Mouse (Mus musculus): ENCODE measurements around the gene Cdk2ap2.
"Not testable (repeated sequence)": the region's sequence is repeated elsewhere in the genome, so short reads cannot be mapped to it uniquely, and the experiment has no call there.

The Cdk2ap2 gene

GRCm38 (mm10) chr19:4096642-4097440 is at the start of gene Cdk2ap2:
Cdk2ap2 (plus strand) TSS chr19:4097182.
- in situ Hi-C loops (cut with MboI, MseI): no loop called here

DNA sequence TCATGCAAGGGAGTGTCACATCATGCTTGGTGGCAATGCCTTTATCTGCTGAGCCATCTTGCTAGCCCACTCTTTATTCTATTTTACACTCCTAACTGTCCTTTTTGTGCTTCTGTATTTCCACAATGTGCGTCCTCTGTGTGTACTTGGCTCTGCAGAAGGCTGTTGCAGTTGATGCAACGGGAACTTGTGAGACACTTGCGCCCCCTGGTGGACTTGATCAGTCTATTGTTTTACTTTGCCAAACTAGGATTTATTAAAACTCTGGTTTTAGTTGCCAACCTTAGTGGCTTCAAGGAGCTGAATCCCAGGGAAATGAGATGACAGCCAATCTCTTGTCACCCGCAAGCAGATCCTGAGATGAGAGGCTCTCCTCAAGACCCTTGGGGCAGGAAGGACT is 49.1 kb upstream of the Cdk2ap2 start:
- in situ Hi-C loops (cut with MboI, MseI): no loop called here

GRCm38 (mm10) chr19:4049069-4049468 is 47.9 kb upstream of the Cdk2ap2 start:
- in situ Hi-C loops (cut with MboI, MseI): not testable (repeated sequence)

DNA sequence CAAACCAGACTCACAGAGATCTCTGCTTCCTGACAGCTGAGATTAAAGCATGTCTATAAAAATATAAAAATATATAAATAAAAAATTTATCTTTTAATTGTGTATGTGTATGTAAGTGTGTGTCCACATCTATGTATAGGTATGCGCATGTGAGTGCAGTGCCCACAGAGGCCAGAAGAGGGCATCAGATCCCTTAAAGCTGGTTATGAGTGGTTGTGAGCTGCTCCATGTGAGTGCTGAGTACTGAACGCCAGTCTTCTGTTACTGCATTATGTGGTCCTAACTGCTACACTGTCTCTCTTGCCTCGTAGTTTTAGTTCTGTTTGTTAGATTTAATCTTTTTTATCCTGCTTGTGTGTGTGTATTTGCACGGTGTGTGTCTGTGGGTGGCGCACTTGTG is 46.0 kb upstream of the Cdk2ap2 start:
- in situ Hi-C loops (cut with MboI, MseI): no loop called here

DNA sequence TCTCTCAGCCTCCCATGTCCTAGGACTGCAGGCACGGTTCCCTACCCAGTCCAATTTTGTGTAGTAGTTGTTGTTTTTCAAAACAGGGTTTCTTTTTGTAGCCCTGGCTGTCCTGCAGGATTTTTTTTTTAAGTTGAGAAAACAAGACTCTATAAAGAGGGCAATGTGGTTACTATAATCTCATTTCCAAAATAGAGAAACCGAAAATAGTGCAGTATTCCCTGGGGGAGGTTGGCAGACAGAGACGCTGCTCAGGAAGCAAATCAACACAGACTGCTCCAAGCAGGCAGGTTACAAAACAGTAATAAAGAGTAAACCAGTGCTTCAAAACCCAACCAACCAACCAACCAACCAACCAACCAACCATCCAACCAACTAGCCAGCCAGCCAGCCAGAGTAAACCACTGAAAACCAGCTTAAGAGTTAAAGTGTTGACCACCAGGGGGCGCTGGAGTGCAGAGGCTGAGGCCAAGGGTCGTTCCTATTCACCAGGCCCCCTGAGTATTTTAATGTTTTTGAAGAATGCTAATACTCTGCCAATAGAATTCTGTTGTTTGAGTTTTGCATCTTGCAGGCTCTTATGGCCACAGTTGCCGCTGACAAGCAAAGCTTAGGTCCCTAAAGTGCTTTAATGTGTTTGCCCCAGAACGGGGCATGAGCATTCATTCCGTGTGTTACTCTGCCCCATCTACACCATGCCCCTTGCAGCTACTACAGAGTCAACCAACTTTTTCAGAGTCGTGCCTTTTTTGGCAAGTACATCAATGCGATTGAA is 45.1 kb upstream of the Cdk2ap2 start:
- in situ Hi-C loops (cut with MboI, MseI): no loop called here

GRCm38 (mm10) chr19:4052516-4053030 is 44.4 kb upstream of the Cdk2ap2 start:
- in situ Hi-C loops (cut with MboI, MseI): no loop called here

DNA sequence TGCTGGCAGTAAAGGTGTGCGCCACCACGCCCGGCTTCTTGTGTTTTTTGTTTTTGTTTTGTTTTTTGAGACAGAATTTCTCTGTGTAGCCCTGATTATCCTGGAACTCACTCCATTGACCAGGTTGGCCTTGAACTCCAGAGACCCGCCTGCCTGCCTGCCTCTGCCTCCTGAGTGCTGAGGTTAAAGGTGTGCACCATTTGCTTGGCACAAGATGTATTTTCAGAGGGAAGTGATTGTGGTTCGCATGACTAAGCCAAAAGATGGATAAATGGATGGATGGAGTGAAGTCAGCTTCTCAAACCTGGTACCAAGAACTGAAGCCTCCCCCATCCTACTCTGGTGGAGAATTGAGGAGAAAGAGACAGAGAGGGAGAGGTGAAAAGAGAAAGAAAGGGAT is 42.4 kb upstream of the Cdk2ap2 start:
- in situ Hi-C loops (cut with MboI, MseI): loop anchor here (5.0 kb wide), 1 partner anchor 38 kb away; no protein-coding TSS in a partner anchor

- in situ Hi-C loops (cut with MboI, MseI): loop anchor here (5.0 kb wide), 1 partner anchor 37 kb away; no protein-coding TSS in a partner anchor
These were observed 41.6 kb upstream of the Cdk2ap2 start for GRCm38 (mm10) chr19:4055216-4055946.

GRCm38 (mm10) chr19:4055947-4056693 is 40.9 kb upstream of the Cdk2ap2 start:
- in situ Hi-C loops (cut with MboI, MseI): loop anchor here (5.0 kb wide), 1 partner anchor 36 kb away; no protein-coding TSS in a partner anchor

- in situ Hi-C loops (cut with MboI, MseI): loop anchor here (5.0 kb wide), 1 partner anchor 36 kb away; no protein-coding TSS in a partner anchor
These were observed 40.3 kb upstream of the Cdk2ap2 start for GRCm38 (mm10) chr19:4056727-4057126.

DNA sequence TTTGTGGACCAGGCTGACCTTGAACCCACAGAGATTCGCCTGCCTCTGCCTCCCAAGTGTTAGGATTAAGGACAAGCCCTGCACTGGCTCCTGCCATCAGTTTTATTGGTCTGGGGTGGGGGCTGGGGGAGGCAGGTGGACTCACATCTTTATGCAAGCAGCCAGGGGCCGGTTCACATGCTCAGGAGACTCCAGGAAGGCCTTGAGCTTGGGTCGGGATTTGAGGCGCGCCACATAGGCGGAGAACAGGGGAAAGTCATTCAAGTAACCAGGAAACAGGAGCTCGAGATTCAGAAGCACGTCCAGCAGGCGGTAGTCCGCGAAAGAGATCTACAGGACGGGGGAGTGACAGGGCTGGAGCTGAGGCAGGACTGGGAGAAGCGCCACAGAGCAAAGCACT is 39.6 kb upstream of the Cdk2ap2 start:
- in situ Hi-C loops (cut with MboI, MseI): loop anchor here (5.0 kb wide), 1 partner anchor 35 kb away; no protein-coding TSS in a partner anchor

- in situ Hi-C loops (cut with MboI, MseI): loop anchor here (5.0 kb wide), 1 partner anchor 34 kb away; no protein-coding TSS in a partner anchor
These were observed 39.0 kb upstream of the Cdk2ap2 start for GRCm38 (mm10) chr19:4057962-4058361.

DNA sequence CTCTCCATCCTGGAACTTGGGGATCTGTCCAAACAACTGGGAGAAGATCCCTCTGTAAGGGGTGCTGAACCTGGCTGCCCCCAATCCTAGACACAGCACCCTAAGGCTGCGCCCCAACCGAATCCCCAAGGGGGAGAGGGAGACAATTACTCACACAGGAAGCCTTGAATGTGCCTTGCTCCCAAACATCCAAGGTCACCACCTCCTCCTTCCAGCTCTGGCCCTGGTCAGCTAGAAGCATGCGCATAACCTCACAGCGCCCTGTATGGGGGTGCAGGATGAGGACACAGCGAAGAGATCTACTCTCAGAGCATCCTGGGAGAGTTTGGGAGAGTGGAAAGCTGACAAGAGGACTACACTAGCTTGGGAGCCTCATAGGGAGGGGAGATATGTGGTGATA is 38.4 kb upstream of the Cdk2ap2 start:
- in situ Hi-C loops (cut with MboI, MseI): loop anchor here (5.0 kb wide), 1 partner anchor 34 kb away; no protein-coding TSS in a partner anchor

DNA sequence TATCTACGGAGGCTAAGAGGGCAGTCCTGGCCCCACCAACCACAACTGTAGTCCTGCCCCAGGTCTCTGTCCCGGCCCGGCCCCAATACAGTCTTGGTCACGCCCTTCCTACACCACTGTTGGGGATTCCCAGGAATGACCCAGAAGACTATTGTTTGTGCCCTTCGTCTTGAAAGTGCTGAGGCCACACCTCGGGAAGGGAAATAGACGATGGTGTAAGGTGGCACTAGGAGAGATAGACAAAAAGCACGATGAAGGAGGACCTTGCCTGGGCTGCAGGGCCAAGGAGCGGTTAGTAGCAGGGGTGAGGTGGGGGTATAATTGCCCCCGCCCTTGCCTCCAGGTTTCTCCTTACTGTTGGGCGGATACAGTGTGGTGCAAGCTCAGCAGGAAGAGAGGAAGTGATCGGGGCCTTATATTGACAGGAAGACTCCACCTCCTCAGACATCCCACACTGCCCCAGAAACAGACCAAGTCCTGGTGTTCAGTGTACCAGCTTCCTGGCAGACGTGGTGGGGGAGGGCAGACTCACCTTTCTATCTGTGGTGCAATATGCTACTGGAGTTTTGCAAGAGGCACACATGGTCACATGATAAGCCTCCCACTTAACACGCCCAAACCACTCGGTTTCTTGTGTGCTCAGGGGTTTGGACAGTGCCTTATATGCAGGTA is 37.8 kb upstream of the Cdk2ap2 start, which contains the start of gene Gstp3:
Gstp3 (minus strand) TSS at position 501 of the 672 bp plus-strand sequence.
- in situ Hi-C loops (cut with MboI, MseI): loop anchor here (5.0 kb wide), 1 partner anchor 33 kb away; no protein-coding TSS in a partner anchor

GRCm38 (mm10) chr19:4060044-4060898 is 36.7 kb upstream of the Cdk2ap2 start:
- in situ Hi-C loops (cut with MboI, MseI): not testable (repeated sequence)

DNA sequence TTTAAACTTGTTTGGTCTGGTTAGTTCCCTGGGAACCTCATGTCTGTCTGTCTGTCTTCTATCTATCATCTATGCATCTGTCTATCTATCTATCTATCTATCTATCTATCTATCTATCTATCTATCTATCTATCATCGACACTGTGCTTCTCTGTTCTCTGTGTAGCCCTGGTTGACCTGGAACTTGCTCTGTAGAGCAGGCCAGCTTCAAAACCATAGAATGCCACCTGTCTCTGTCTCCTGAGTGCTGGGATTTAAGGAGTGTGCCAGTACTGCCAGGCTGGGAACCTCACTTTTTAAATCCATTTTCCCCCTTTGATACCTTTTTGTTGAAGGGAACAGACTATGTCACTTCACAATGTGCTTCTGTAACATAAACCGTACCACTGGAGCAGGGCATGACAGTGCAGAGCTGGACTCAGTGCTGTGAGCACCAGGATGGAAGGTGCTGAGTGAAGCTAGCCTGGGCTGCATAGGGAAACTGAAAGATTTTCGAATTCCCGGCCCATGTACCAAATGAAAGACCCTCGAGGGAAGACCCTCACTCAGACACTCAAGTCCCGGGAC is 36.0 kb upstream of the Cdk2ap2 start:
- in situ Hi-C loops (cut with MboI, MseI): no loop called here

GRCm38 (mm10) chr19:4063357-4063756 is 33.6 kb upstream of the Cdk2ap2 start:
- in situ Hi-C loops (cut with MboI, MseI): not testable (repeated sequence)

DNA sequence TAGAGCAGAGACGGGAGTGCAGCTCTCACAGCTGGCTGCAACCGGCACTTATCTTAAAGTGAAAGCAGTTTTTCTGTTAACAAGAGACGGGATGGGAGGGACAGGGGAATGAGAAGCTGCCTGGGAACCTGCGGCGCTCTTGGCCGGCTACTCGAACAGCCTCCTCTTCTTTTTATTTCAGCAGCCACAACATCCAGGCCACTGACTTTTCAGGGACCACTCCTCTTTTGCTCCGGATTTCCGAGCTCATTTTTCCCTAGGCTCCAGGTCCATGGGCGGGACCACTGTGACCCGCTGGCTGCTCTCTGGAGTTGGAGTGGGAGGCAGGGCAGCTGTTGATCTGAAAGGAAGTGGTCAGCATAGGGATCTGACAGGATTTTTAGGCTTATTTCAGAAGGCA is 32.5 kb upstream of the Cdk2ap2 start:
- in situ Hi-C loops (cut with MboI, MseI): not testable (repeated sequence)

GRCm38 (mm10) chr19:4066280-4066679 is 30.7 kb upstream of the Cdk2ap2 start:
- in situ Hi-C loops (cut with MboI, MseI): no loop called here

Measured in regulatory T cell (primary cell).